Mouse (Mus musculus): ENCODE results near the gene Cstb. TPM values are rescaled to one million over a fixed set of nuclear protein-coding genes. Genes with fewer than 3 reads are reported as not detected.
A peak's percentile ranks its signal among the peaks of the same experiment; 100 is the strongest.

Gene Cstb
- total RNA-seq, 2 experiments from 2014 or later, result 13.6 to 13.8 TPM

DNA sequence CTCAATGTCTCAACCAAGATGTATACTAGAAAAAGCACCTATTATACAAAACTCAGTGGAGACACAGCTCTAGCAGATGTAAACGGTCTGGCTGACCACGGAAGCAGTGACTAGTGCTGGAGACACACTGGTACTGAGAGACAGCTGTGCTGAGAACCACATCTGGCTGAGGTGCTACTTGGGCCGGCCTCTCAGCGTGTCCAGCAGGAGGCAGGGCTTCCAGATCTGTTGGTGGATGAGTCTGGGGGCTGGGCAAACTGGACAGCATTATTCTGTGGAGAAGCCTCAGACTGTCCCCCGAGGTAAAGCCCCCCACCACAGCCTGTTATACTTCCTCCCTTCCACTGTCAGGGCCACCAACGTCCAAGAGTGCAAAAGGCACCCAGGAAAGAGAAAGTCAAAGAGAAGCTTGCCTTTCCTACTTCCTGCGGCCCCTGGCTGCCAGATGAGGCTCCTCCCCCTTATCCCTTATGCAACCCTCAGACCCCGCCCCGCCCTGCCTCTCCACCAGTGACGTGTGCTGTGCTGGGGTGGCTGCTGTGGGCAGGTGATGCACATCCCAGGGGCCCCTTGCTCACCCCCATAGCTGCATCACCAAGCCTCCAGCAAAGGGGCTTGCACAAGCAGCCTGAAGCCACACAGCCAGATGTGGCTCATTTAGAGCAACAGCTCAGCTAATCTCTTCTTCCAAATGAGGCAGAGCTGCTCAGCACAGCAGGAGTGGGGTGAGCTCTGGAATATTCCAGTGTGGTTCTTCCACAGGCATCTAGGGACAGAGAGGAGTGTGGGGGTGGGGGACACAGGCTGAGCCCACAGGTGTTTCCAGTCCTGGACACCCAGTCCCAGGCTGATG, 32.3 kb downstream of the Cstb start:
- intact Hi-C loops (cut with DNase I), result no loop called here
- DNase-seq, result peak; percentile 68 to 69

DNA sequence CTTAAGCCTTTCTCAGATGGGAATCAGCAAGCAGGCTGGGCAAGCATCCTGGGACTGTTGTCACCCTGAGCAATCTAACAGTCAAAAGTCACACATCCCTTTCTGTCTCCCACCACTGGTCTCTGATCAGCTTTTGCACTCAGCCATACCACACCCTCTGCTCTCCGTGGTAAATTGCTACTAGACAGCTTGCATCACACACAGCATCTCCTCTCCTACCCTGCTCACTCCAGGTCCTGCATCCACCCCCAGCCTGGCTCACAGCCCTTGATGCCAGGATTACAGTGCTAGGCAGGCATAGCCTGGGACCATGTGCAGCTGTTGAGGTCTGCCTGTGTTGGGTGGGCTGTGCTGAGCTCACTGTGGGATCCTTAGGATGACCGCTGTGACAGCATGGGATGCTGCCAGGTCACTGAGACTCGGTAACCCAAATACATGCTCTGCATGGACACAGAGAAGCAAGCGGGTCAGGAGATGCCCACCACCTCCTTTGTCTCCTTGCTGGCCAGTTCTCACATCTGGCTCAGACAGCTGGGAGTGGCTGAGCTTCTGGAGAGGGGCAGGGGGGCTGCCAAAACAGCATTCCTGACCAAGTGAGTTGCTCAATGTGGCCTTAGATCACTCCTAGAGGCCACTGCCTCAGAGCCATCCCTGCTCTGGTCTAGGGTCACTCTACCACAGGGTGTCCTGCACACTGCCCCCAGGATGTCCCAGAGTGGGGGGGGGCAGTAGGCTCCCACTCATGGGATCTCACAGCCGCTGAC, 33.1 kb downstream of the Cstb start:
- intact Hi-C loops (cut with DNase I), result no loop called here
- peak; percentile 43 to 45 for DNase-seq

DNA sequence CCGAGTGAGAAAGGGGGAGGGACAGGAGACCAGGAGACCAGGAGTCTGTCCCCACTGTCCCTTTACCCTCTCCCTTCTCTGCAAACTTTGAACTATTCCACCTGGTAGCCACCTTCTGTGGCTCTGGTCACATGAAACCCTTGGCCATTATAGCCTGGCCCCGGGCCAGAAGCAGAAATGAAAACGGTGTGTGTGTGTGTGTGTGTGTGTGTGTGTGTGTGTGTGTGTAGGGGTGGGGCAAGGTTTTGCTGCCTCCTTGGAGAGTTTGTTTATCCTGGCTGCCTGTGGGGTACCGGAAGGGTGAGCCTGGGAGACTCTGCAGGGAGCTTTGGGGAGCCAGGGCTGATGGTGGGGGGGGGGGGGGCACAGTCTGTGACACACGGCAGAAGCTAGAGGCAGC, 35.0 kb downstream of the Cstb start:
- intact Hi-C loops (cut with DNase I), result no loop called here
- DNase-seq, result no peak

DNA sequence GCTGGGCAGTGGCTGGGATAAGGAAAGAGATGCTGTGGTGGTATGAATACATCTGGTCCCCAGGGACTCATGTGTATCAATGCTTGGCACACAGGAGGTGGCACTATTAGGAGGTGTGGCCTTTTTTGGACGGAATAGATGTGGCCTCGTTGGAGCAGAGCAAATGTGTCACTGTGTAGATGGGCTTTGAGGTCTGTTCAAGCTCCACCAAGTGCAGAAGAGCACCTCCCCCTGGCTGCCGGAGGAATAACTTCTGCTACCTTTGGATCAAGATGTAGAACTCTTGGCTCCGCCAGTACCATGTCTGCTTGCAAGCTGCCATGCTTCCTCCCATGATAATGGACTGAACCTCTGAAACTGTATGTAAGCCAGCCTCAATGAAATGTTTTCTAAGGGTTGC, 36.3 kb downstream of the Cstb start:
- no peak for DNase-seq
- intact Hi-C loops (cut with DNase I), result no loop called here

DNA sequence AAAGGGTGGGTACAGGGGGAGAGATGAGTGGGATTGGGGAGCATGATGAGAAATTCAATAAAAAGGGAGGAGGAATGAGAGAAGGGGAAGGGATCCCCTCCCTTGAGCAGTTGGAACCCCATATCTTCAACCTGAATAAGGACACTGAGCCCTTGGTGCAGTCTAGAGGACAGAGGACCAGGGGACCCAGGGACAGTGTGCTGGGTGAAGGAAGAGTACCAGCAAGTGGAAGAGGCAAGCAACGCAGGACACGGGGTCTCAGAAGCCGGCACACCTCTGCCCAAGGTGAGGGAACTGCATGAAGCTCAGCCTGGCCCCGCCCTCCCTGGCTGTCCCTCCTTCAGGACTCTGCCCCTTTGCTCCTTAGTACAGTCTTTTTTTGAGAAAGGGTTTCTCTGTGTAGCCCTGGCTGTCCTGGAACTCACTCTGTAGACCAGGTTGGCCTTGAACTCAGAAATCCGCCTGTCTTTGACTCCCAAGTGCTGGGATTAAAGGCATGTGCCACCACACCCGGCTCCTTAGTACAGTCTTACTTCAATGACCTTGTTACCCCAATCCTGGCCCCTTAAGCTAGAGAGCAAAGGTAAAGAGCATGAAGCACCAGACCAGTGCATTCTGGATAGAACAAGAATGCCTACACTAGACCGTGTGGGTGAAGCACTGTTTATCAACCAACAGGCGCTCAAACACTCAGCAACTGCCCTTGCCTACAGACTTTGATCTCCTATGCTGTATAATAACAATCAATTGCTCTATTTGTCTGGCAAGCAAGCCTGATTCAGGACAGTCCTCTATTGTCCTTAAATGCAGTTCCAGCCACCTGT, 37.7 kb downstream of the Cstb start:
- DNase-seq, result no peak
- intact Hi-C loops (cut with DNase I), result no loop called here

DNA sequence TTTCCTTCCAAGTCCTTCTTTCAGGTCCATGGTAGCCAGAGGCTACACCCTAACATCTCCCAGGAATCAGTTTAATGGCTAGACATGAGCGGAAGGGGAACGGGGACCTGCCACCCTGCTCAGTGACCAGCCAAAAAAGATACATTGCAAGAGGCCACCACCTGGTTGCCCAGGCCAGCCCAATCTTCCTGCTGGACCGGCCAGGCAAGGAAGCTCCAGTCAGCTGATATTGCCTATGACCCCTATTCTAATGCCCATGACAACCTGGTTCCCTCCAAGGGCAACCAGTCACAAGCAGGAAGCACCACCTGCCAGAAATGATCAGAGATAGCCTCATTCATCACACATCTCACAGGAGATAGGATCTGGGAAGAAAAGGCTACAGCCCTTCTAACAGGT, 38.3 kb downstream of the Cstb start:
- intact Hi-C loops (cut with DNase I), result no loop called here
- no peak for DNase-seq

DNA sequence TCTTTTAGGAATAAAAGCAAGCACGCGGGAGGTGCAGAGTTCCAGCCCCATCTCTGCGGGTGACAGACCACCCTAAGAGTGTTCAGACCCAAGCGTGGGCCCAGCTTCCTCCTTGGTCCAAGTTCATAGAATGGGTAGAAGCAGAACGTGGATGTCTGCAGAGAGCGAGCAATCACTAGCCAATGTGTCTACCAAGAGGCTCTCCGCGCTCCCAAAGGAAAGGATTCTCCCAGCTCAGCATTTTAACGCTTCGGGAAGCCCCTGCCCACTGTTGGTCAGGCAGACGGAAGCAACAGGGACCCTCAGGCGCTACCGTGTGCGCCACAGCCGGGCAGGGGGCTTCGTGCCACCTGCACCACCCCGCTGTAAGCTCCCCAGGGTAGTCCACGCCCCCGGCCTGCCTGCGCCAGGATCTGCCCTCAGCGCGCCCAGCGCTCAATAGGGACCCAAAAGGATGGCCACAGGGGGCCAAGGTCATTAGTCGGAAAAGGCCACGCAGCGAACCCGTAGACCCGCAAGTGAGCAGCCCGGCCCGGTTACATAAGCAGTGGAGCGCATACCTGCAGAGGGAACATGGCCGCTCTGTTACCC, 38.8 kb downstream of the Cstb start:
- intact Hi-C loops (cut with DNase I), result no loop called here
- DNase-seq, result no peak

DNA sequence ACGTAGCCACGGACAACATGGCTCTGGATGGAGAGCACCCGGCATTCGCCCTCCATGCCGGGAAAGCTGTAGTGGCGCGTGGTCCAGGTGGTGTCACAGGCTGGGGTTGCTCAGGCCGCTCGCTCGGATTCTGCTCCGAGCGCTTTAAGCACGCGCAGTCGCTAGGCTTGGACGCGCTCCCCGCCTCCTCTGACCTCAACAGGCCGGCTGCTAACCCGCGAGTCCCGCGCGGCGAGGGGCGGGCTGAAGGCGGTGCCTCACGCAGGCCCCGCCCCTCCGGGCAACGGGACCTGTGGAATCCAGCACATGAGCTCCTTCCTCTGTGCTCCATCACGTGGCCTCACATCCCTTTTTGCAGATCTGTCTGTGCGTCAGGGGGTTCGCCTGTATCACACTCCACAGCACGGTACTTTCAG, 39.3 kb downstream of the Cstb start, which contains the start of gene Pdxk:
Pdxk (minus strand) TSS at position 184 of the 416 bp plus-strand sequence.
- intact Hi-C loops (cut with DNase I), result no loop called here
- DNase-seq, result peak; percentile 94

DNA sequence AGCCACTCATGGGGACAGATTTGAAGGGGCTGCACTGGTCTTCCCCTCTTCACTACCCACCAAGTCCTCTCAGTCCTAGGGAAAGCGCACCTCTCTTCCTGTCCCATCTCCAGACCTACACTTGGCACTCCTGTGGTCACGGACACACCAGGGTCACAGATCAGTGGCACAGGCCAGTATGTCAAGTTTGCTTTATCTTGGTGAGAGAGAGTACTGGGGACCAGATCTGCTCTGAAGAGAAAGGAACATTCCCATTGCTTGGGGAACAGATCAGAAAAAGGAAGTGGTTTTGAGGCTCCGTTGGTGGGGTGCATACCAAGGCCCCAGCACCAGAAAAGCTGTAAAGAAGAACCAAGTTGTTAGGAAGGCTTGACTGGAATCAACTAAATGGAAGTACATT, 40.0 kb downstream of the Cstb start:
- intact Hi-C loops (cut with DNase I), result no loop called here
- no peak for DNase-seq

DNA sequence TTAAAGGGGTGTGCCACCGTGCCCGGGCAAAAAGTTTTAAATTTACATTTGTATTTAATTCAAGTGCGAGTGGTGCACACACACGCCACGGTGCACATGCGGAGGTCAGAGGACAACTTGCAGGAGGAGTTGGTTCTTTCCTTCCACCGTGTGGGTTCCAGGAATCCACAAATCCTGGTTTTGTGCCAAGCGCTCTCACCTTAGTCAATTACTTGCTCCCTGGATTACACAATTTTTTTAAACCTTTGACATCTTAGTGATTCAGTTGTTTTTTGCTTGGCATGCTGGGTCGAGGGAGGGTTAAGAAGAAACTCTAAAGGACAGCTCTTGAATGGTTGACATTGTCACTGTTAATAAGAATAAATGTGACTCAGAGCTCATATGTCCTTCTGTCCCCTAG, 41.2 kb downstream of the Cstb start:
- intact Hi-C loops (cut with DNase I), result no loop called here
- no peak for DNase-seq

DNA sequence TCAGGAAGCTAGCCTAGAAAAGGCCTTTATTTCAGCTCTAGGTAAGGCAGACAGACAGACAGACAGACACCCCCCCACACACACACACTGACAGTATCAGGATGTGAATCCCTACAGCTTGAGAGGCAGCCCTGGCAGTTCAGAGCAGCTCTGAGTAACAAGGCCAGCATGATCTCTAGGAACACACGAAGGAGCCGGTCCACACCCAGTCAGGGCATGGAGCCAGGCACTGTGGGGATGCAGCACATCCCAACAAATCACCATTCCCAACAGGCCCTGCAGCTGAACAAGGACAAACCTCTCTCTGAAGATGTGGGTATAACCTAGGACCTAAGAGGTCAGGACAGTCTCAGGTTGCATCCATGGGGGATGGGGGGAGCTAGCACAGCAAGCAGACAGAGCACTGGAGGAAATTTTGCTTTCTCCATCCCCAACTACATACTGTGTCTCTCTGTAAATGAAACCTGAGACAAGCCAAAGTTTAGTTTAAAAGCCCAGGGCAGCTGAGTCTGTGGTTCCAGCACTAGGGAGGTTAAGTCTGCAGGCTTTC, 42.4 kb downstream of the Cstb start:
- DNase-seq, result peak; percentile 46 to 58
- intact Hi-C loops (cut with DNase I), result no loop called here

DNA sequence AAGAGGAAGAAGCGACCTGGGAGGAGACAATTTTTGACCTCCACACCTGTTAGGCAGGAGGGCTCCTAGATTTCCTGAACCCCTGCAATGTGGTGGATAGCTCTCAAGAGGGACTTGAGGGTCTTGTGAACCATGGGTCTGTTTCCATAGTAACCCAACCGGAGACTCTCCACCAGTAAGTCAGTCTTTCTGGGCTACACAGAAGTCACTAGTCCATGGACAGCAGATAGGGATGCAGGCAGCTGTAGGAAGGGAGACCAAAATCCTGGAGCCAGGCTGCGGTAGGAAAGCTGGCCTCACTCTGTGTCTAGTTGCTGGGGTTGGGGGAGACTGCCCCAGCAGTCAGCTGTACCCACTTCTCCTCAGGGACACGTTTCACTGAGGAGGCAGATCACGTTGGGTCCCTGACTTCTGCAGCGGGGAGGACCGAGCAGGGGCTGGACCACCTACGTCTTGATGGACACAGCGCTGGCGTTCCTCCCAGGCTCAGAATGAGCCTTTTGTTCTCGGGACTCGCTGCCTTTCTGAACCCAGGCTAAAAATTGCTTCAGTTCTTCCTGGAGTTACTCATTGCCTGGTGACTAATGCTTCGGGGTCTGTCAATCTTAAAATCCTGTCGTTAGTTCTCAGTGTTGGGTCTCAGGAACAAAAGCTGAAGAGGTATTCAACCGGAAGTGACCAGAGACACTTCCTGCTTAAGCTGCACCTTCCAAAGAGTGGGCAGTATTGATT, 45.3 kb downstream of the Cstb start:
- no peak for DNase-seq
- intact Hi-C loops (cut with DNase I), result no loop called here

DNA sequence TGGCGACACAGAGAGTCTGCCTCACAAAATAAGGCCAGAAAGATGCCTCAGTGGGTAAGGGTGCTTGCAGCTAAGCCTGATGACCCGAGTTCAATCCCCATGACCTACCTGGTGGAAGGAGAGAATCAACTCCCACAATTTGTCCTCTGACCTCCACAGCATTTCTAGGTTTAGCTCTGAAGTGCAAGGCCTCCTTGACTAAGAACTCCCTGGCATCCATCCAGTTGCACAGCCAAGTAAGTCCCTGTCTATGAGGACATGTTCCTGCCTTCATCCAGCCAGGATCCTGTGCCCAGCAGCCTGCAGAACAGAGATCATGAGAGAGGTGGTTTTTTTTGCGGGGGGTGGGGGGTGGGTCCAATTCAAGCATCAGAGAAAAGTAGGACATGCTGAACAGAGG, 46.6 kb downstream of the Cstb start:
- DNase-seq, result no peak
- intact Hi-C loops (cut with DNase I), result no loop called here

DNA sequence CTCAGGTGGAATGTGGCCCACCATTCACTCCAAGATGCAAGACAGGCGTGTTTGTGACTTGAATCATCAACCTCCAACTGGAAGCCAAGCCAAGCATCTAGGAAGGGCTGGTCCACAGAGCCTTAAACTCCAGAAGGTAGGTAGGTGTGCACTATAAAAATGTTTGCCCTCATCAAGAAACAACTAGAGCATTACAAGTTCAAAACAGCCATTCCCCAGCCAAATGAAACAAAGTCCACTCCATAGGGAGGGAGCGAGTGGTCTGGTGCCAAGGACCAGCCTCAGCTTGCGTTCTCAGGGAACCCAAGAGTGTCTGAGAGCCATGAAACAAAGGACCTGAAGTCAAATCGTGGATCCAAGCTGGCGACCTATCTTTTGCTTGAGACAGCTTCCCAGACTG, 48.0 kb downstream of the Cstb start:
- intact Hi-C loops (cut with DNase I), result no loop called here

DNA sequence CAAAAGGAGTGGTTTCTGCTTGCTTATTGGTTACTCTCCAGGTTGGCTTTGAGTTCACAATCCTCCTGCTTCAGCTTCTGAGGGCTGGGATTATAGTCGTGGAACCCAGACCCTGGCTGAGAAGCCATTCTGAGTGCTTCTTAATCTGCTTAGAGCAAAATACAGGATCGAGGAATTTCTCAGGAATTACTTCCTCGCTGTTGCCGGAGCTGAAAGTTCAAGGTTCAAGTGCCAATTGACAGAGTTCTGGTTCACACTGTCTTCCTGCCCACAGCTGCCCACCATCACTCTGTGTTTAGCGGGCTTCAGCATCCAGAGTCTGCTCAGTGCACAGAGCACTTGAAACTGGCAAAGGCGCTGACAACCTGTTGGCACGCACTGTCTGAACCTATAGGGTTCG, 49.3 kb downstream of the Cstb start:
- no peak for DNase-seq
- intact Hi-C loops (cut with DNase I), result no loop called here

More for the DNA sequence above, 48.0 kb downstream of the Cstb start:
- DNase-seq, result no peak

DNA sequence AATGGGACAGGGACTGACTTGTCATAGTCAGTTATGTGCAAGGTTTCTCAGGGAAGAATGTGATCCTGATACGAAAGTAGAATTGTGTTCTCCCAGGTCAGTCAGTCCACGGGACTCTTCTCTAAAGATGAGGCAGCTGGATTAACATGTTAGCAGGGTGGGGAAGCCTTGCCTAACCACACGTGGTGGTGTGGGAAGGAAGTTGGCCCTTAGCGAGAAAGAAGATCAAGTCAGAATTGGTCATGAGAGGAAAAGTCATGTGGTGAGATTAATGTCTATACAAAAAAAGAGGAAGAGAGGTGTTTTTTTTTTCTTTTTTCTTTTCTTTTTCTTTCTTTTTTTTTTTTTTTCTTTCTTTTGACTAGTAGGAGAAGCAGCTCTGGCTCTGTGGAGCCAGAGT, 51.4 kb downstream of the Cstb start:
- DNase-seq, result no peak
- intact Hi-C loops (cut with DNase I), result no loop called here
